Mouse (Mus musculus) kidney, adult 2 months (tissue): ENCODE data around the gene Adad1.

Source experiments
- CTCF ChIP-seq: fragments of 200-500 bp; conservative IDR thresholded peaks from 2 replicates; pipeline ENCODE4 v1.5.1; 2011; ENCODE audit warnings: low read depth, mild to moderate bottlenecking, control low read depth, low read length, moderate library complexity, mixed read lengths; ENCODE audit not compliant: insufficient read depth, insufficient read length
- POLR2A ChIP-seq: fragments of 200-500 bp; IDR thresholded peaks from one replicate; pipeline ENCODE4 v1.6.1; 2011; ENCODE audit warnings: low read depth, low read length, control low read depth

DNA sequence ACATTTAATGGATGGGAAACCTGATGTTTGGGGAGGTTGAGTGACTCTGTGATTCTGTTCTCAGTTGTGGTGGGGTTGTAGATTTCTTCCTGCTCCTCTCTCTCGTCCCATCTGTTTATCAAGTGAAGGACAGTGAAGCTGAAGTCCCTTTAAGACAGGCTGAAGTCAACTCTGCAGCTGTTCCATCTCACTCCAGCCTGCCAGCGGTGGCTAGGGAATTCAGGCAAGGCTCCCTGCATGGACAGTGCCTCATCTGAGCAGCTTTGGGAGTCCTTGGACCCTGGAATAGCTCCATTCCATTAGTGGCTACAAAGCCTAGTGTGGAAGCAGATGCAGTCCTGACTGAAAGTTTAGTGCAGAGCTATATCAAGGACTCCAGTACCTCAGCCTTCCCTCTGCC lies 65.7 kb downstream of the Adad1 start:
- TF ChIP-seq POLR2A (no peak), CTCF (no peak)
